Mouse (Mus musculus) hindbrain, embryonic 16.5 days (tissue): Measurements from ENCODE around the gene Crocc. TPM values are rescaled to one million over a fixed set of nuclear protein-coding genes. Genes with fewer than 3 reads are reported as not detected.

Experiments used
- ATAC-seq: fragments of 200-750 bp; cut with Nextera tagmentation; 2 replicates; pipeline ENCODE4 v1.8.0; 2017; ENCODE audit warnings: moderate TSS enrichment, moderate library complexity
- H3K27ac ChIP-seq: fragments of 300-500 bp; sonication (generic); 2 replicates; pipeline ENCODE4 v1.5.1; 2014; ENCODE audit warnings: low read depth, mild to moderate bottlenecking, control low read depth, low read length, moderate library complexity
- H3K27me3 ChIP-seq: fragments of 300-500 bp; sonication (generic); replicated peaks from 2 replicates; pipeline ENCODE4 v1.6.1; 2014; ENCODE audit warnings: low read length; ENCODE audit not compliant: control insufficient read depth, insufficient read depth
- H3K36me3 ChIP-seq: fragments of 300-500 bp; sonication (generic); 2 replicates; pipeline ENCODE4 v1.6.1; 2014; ENCODE audit warnings: mild to moderate bottlenecking, low read length, moderate library complexity, mixed read lengths; ENCODE audit not compliant: control insufficient read depth, insufficient read depth
- H3K4me1 ChIP-seq: fragments of 300-500 bp; sonication (generic); 2 replicates; pipeline ENCODE4 v1.6.1; 2014; ENCODE audit warnings: low read depth, low read length; ENCODE audit not compliant: control insufficient read depth, insufficient read depth
- H3K4me2 ChIP-seq: fragments of 300-500 bp; sonication (generic); 2 replicates; pipeline ENCODE4 v1.6.1; 2014; ENCODE audit warnings: mild to moderate bottlenecking, low read length, control low read depth, moderate library complexity
- H3K4me3 ChIP-seq: fragments of 300-500 bp; sonication (generic); 2 replicates; pipeline ENCODE4 v1.5.1; 2014; ENCODE audit warnings: mild to moderate bottlenecking, low read length, control low read depth, moderate library complexity
- H3K9ac ChIP-seq: fragments of 300-500 bp; sonication (generic); 2 replicates; pipeline ENCODE4 v1.6.1; 2014; ENCODE audit warnings: low read depth, mild to moderate bottlenecking, control low read depth, low read length, moderate library complexity
- H3K9me3 ChIP-seq: fragments of 300-500 bp; sonication (generic); 2 replicates; pipeline ENCODE4 v1.6.1; 2014; ENCODE audit warnings: mild to moderate bottlenecking, low read length, moderate library complexity; ENCODE audit not compliant: control insufficient read depth
- WGBS: fragments of 180-500 bp; shearing (Covaris S2); extraction: QIAGEN DNeasy Blood & Tissue Kit; methylation state at CpG from one replicate; pipeline ENCODE4 v1.1.7; 2014; 5-methylcytosine and 5-hydroxymethylcytosine counted together
- polyA plus RNA-seq: library from polyadenylated mRNA; unstranded; fragments of >200 nt; fragmentation: Nextera tagmentation; extraction: Ambion mirVana; gene quantifications from 2 replicates; pipeline ENCODE4 v1.2.1, GENCODE M21; 2015

The Crocc gene
- polyA plus RNA-seq, 1 experiment from 2014 or later: 4.9 TPM

- 94% methylated on average over 11 of the region's 11 CpGs for WGBS
- no peak overlapping the region for H3K4me2 ChIP-seq
- no peaks in the 10 kb centered on the region for H3K27me3 ChIP-seq
- H3K27ac ChIP-seq: no peak overlapping the region
- no peak overlapping the region for H3K9ac ChIP-seq
- no peaks in the 10 kb centered on the region for H3K9me3 ChIP-seq
- peaks cover 15% of the 10 kb centered on the region for H3K4me1 ChIP-seq
- H3K4me3 ChIP-seq: no peak overlapping the region
- ATAC-seq: no peak
- H3K36me3 ChIP-seq: peaks cover 30% of the 10 kb centered on the region
These were observed 12.2 kb upstream of the Crocc start for GRCm38 (mm10) chr4:141072502-141072901.

- no peaks in the 10 kb centered on the region for H3K27me3 ChIP-seq
- 59% methylated on average over 4 of the region's 4 CpGs for WGBS
- H3K4me1 ChIP-seq: peaks cover 7% of the 10 kb centered on the region
- H3K36me3 ChIP-seq: peaks cover 47% of the 10 kb centered on the region
- no peak overlapping the region for H3K4me3 ChIP-seq
- H3K9me3 ChIP-seq: no peaks in the 10 kb centered on the region
- no peak for ATAC-seq
- H3K9ac ChIP-seq: no peak overlapping the region
- no peak overlapping the region for H3K4me2 ChIP-seq
- H3K27ac ChIP-seq: no peak overlapping the region
These were observed 9.4 kb upstream of the Crocc start for GRCm38 (mm10) chr4:141069731-141070130.

DNA sequence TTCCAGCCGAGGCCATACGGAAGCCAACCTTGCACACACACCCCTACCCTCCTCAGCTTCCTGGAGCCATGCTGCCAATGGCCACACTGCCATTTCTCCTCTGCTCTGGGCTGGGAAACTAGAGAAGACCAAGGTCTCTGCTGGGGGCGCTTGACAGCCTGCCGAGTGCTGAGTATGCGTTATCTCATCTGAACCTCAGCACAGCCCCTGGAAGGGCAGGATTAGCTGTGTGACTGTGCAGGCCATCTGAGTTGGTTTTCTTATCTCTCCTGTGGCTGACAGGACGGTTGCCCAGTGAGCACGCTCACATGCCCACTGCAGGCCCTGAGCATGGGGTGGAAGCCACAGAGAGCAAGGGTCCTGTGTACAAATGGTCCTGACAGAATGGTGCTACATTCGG is 8.3 kb upstream of the Crocc start:
- Histone ChIP-seq H3K27me3 (no peaks in the 10 kb centered on the region), H3K4me3 (no peak overlapping the region), H3K9ac (no peak overlapping the region), H3K27ac (no peak overlapping the region), H3K4me1 (peaks cover 7% of the 10 kb centered on the region), H3K4me2 (no peak overlapping the region), H3K36me3 (peaks cover 47% of the 10 kb centered on the region), H3K9me3 (no peaks in the 10 kb centered on the region)
- no peak for ATAC-seq
- 96% methylated on average over 8 of the region's 8 CpGs for WGBS

- H3K4me3 ChIP-seq: no peak overlapping the region
- H3K36me3 ChIP-seq: peaks cover 40% of the 10 kb centered on the region
- 78% methylated on average over 9 of the region's 9 CpGs for WGBS
- H3K9ac ChIP-seq: no peak overlapping the region
- H3K4me2 ChIP-seq: no peak overlapping the region
- H3K4me1 ChIP-seq: peaks cover 7% of the 10 kb centered on the region
- H3K27me3 ChIP-seq: no peaks in the 10 kb centered on the region
- ATAC-seq: no peak
- no peaks in the 10 kb centered on the region for H3K9me3 ChIP-seq
- 0 out of 2 replicates have a peak overlapping the region, but pooled peaks have one; percentile 39 for H3K27ac ChIP-seq
These were observed 7.2 kb upstream of the Crocc start for GRCm38 (mm10) chr4:141067516-141068046.

- Histone ChIP-seq H3K4me2 (no peak overlapping the region), H3K27me3 (no peaks in the 10 kb centered on the region), H3K27ac (peak overlapping the region; percentile 39; the same call in 1 of the 2 replicates), H3K9me3 (no peaks in the 10 kb centered on the region), H3K9ac (no peak overlapping the region), H3K4me3 (no peak overlapping the region), H3K36me3 (peaks cover 40% of the 10 kb centered on the region), H3K4me1 (peaks cover 7% of the 10 kb centered on the region)
- peak; percentile 12; the same call in 1 of the 2 replicates for ATAC-seq
- WGBS: 65% methylated on average over 12 of the region's 12 CpGs
These were observed 6.6 kb upstream of the Crocc start for GRCm38 (mm10) chr4:141066709-141067515.

DNA sequence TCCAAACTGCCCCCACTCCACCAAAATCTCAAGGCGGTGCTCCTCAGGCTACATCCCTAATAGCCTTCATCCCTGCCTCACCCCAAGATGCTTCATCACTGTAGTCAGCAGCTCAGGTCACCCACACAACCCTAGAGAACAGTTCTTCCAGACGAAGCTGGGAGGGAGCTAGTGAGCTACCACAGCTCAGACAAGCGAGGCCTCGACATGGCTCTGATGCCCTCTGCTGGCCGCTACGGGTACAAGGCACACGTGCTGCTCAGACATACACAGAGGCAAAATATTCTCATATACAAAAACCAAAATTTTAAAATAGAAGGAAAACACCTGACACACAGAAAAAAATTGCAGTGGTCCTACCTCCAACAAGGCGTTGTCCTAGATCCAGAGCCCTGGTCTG is 4.8 kb upstream of the Crocc start:
- H3K4me3 ChIP-seq: no peak overlapping the region
- H3K27me3 ChIP-seq: no peaks in the 10 kb centered on the region
- no peak overlapping the region for H3K4me2 ChIP-seq
- peaks cover 10% of the 10 kb centered on the region for H3K4me1 ChIP-seq
- H3K9me3 ChIP-seq: no peaks in the 10 kb centered on the region
- H3K36me3 ChIP-seq: peaks cover 35% of the 10 kb centered on the region
- H3K9ac ChIP-seq: no peak overlapping the region
- peak; percentile 38 for ATAC-seq
- 4% methylated on average over 8 of the region's 8 CpGs for WGBS
- H3K27ac ChIP-seq: no peak overlapping the region

- WGBS: 73% methylated on average over 4 of the region's 4 CpGs
- no peak for ATAC-seq
These were observed 3.8 kb upstream of the Crocc start for GRCm38 (mm10) chr4:141064104-141064659.

DNA sequence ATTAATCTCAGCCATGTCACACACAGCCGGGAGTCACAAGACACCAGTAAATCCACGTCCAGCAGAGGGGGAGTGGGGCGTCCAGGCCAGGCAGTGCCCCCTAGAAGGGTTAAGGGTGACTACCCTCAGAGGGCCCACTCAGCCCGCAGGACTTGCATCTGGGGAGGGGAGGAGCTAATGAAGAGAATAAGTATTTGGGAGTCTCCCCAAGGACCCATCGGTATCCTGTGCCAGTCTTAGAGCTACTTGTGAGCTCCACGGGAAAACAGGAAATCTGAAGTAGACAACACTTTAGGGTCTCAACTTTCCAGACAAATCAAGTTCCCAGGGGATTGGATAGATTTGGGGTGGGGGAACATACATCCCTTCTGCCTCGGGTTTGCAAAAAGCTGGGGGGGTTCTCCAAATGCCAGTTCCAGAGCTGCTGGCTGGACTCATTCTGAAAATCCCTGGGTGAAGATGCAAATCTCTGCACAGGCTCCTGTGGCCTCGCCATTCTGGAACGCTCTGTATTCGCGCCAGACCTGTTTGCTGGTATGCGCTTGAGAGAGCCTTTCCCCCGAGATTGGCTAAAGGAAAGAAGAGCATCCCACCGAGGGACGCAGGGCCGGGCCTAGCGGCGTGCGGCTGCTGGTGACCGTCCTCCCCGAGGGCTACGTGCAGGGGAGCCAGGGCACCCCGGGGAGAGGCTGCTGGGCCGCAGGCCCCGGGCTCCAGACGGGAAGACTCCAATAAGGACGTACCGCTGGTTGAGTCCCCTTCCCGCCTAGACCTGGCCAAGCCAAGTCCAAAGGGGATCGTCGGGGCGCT is 529 bp downstream of the Crocc start:
- H3K9me3 ChIP-seq: no peaks in the 10 kb centered on the region
- WGBS: 1% methylated on average over 30 of the region's 32 CpGs

More at GRCm38 (mm10) chr4:141064104-141064659, 3.8 kb upstream of the Crocc start:
- H3K4me3 ChIP-seq: no peak overlapping the region
- no peaks in the 10 kb centered on the region for H3K27me3 ChIP-seq
- H3K4me1 ChIP-seq: peaks cover 16% of the 10 kb centered on the region
- no peak overlapping the region for H3K27ac ChIP-seq
- H3K4me2 ChIP-seq: no peak overlapping the region
- H3K9me3 ChIP-seq: no peaks in the 10 kb centered on the region
- no peak overlapping the region for H3K9ac ChIP-seq
- peaks cover 31% of the 10 kb centered on the region for H3K36me3 ChIP-seq

More for the DNA sequence above, 529 bp downstream of the Crocc start:
- H3K4me3 ChIP-seq: peak overlapping the region; percentile 69
- H3K9ac ChIP-seq: peak overlapping the region; percentile 86
- H3K4me2 ChIP-seq: peak overlapping the region; percentile 69
- H3K36me3 ChIP-seq: no peaks in the 10 kb centered on the region
- no peak; the same call in 1 of the 2 replicates for ATAC-seq
- peak overlapping the region; percentile 95 for H3K27ac ChIP-seq
- H3K4me1 ChIP-seq: peaks cover 13% of the 10 kb centered on the region
- H3K27me3 ChIP-seq: no peaks in the 10 kb centered on the region
